In genomic region chr3:95263089-95263739, GRCm38 (mm10) we compare ENCODE assay signal across 1 mouse cellular context.
TF ChIP-seq lines count a peak whose summit lies in the region.

No protein-coding gene starts in this region.

TF ChIP-seq in MEL, 35 proteins besides CTCF, POLR2A, EP300 and RAD21 (continued from another document):
- TF ChIP-seq GATA1 (IDR thresholded peaks at IDR 0.05; ENCODE audit: low read depth, low read length) (no peak), SMC3 (IDR thresholded peaks at IDR 0.05; ENCODE audit: low read depth, low read length) (peak; percentile 97), MAZ (IDR thresholded peaks at IDR 0.05; ENCODE audit: low read depth, low read length) (no peak), TAL1 (IDR thresholded peaks at IDR 0.05; ENCODE audit: low read length) (no peak), KAT2A (conservative IDR thresholded peaks at IDR 0.05; ENCODE audit: low read depth, low read length) (no peak), ETS1 (IDR thresholded peaks at IDR 0.05; ENCODE audit: low read depth, low read length) (no peak), JUND (IDR thresholded peaks at IDR 0.05; ENCODE audit: low read depth, low read length) (no peak), UBTF (IDR thresholded peaks at IDR 0.05; ENCODE audit: borderline replicate concordance, insufficient read depth, low read depth, low read length) (no peak), MEF2A (IDR thresholded peaks at IDR 0.05; ENCODE audit: extremely low read depth, insufficient replicate concordance, low read depth, low read length, poor library complexity, severe bottlenecking) (no peak), NELFE (IDR thresholded peaks at IDR 0.05; ENCODE audit: low read depth, low read length) (no peak), CHD2 (IDR thresholded peaks at IDR 0.05; ENCODE audit: low read length) (no peak), RCOR1 (IDR thresholded peaks at IDR 0.05; ENCODE audit: low read depth, low read length) (no peak), POLR2AphosphoS5 (IDR thresholded peaks at IDR 0.05; ENCODE audit: borderline replicate concordance, low read depth, low read length) (no peak), GABPA (IDR thresholded peaks at IDR 0.05; ENCODE audit: low read depth, low read length) (no peak)
